Mouse (Mus musculus) testis, adult 2 months (tissue): ENCODE results near the gene Slc25a11. TPM values are rescaled to one million over a fixed set of nuclear protein-coding genes. Genes with fewer than 3 reads are reported as not detected.

Experiments
- H3K27ac ChIP-seq: fragments of 200-500 bp; 2 replicates; pipeline ENCODE4 v1.5.1; 2012; ENCODE audit warnings: low read depth, low read length; ENCODE audit not compliant: control insufficient read depth, insufficient read depth
- H3K27me3 ChIP-seq: fragments of 200-500 bp; 2 replicates; pipeline ENCODE4 v1.6.1; 2012; ENCODE audit warnings: mild to moderate bottlenecking, low read length, moderate library complexity; ENCODE audit not compliant: control insufficient read depth, insufficient read depth
- H3K36me3 ChIP-seq: fragments of 200-500 bp; 2 replicates; pipeline ENCODE4 v1.6.1; 2012; ENCODE audit warnings: mild to moderate bottlenecking, low read length; ENCODE audit not compliant: control insufficient read depth, insufficient read depth
- H3K4me1 ChIP-seq: fragments of 200-500 bp; 2 replicates; pipeline ENCODE4 v1.6.1; 2012; ENCODE audit warnings: low read length; ENCODE audit not compliant: control insufficient read depth, insufficient read depth
- H3K4me3 ChIP-seq: fragments of 200-500 bp; 2 replicates; pipeline ENCODE4 v1.5.1; 2012; ENCODE audit warnings: low read depth, mild to moderate bottlenecking, low read length, moderate library complexity, mixed read lengths; ENCODE audit not compliant: control insufficient read depth
- CTCF ChIP-seq: fragments of 200-500 bp; IDR thresholded peaks from 2 replicates; pipeline ENCODE4 v1.5.1; 2012; ENCODE audit warnings: low read depth, mild to moderate bottlenecking, inconsistent platforms, low read length, moderate library complexity; ENCODE audit not compliant: control insufficient read depth, insufficient read depth, insufficient replicate concordance
- POLR2A ChIP-seq: fragments of 200-500 bp; IDR thresholded peaks from 2 replicates; pipeline ENCODE4 v1.6.1; 2012; ENCODE audit warnings: low read depth, mild to moderate bottlenecking, inconsistent platforms, low read length, moderate library complexity; ENCODE audit not compliant: control insufficient read depth
- polyA plus RNA-seq: library from polyadenylated mRNA; depleted of rRNA; stranded (reverse); fragments of >200 nt; gene quantifications from 2 replicates; pipeline ENCODE4 v1.2.3, GENCODE M21; 2012

The Slc25a11 gene
- polyA plus RNA-seq, 1 experiment, result 27.2 TPM

- Histone ChIP-seq H3K36me3 (no peaks in the 10 kb centered on the region; the same call in 1 of the 2 replicates), H3K27me3 (no peaks in the 10 kb centered on the region), H3K4me3 (no peak overlapping the region), H3K27ac (no peak overlapping the region), H3K4me1 (peaks cover 19% of the 10 kb centered on the region)
- TF ChIP-seq POLR2A (no peak), CTCF (no peak)
Observed at GRCm38 (mm10) chr11:70650322-70651175, 3.3 kb upstream of the Slc25a11 start.

- H3K27me3 ChIP-seq, result no peaks in the 10 kb centered on the region
- H3K4me1 ChIP-seq, result peaks cover 19% of the 10 kb centered on the region
- no peak overlapping the region for H3K4me3 ChIP-seq
- H3K36me3 ChIP-seq, result no peaks in the 10 kb centered on the region; the same call in 1 of the 2 replicates
- TF ChIP-seq CTCF, result no peak
- no peak for TF ChIP-seq POLR2A
- H3K27ac ChIP-seq, result no peak overlapping the region
Observed at GRCm38 (mm10) chr11:70649185-70649734, 2.0 kb upstream of the Slc25a11 start.

GRCm38 (mm10) chr11:70648512-70648911, 1.2 kb upstream of the Slc25a11 start:
- peaks cover 19% of the 10 kb centered on the region for H3K4me1 ChIP-seq

GRCm38 (mm10) chr11:70647716-70648420, 589 bp upstream of the Slc25a11 start:
- Histone ChIP-seq H3K4me1 (peaks cover 18% of the 10 kb centered on the region), H3K4me3 (peak overlapping the region; percentile 98), H3K27me3 (no peaks in the 10 kb centered on the region), H3K36me3 (no peaks in the 10 kb centered on the region; the same call in 1 of the 2 replicates), H3K27ac (peak overlapping the region; percentile 99)
- TF ChIP-seq POLR2A (no peak; the same call in 1 of the 2 replicates), CTCF (no peak)

More at GRCm38 (mm10) chr11:70648512-70648911, 1.2 kb upstream of the Slc25a11 start:
- no peaks in the 10 kb centered on the region for H3K27me3 ChIP-seq
- no peak for TF ChIP-seq POLR2A
- TF ChIP-seq CTCF, result no peak
- no peak overlapping the region for H3K27ac ChIP-seq
- no peak overlapping the region for H3K4me3 ChIP-seq
- H3K36me3 ChIP-seq, result no peaks in the 10 kb centered on the region; the same call in 1 of the 2 replicates

GRCm38 (mm10) chr11:70646259-70646555, 1.1 kb downstream of the Slc25a11 start:
- Histone ChIP-seq H3K27me3 (no peaks in the 10 kb centered on the region), H3K36me3 (no peaks in the 10 kb centered on the region), H3K27ac (no peak overlapping the region; the same call in 1 of the 2 replicates), H3K4me1 (peaks cover 12% of the 10 kb centered on the region), H3K4me3 (peak overlapping the region; percentile 92)
- no peak for TF ChIP-seq CTCF
- no peak for TF ChIP-seq POLR2A

- Histone ChIP-seq H3K27me3 (no peaks in the 10 kb centered on the region), H3K4me3 (no peak overlapping the region), H3K36me3 (no peaks in the 10 kb centered on the region), H3K4me1 (peaks cover 12% of the 10 kb centered on the region), H3K27ac (no peak overlapping the region)
- TF ChIP-seq POLR2A (no peak), CTCF (no peak)
Observed at GRCm38 (mm10) chr11:70645461-70646258, 1.6 kb downstream of the Slc25a11 start.
